Mouse (Mus musculus): ENCODE measurements at regions not wholly inside any gene's neighbourhood (a gene's known extent, or its start where the extent isn't known, plus 50 kb on each side); places are given as distances from the start of the nearest gene placed in this dataset.

DNA sequence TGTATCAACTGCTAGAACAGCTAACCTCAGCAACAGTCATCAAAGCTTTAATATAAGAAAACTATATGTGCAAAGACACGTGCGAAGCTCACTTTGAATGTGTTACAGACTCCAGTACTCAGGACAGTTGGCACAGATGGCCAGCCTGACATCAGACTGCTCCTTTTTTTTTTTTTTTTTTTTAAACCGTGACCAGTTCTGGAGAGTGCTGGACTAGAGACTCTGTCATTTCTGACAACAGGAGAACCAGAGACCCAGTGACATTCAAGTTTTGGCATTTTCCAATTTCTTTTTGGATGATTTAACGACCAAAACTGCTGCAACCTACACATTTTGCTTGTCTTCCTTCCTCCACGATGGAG, 371.5 kb upstream of the Nr5a2 start:
- Histone ChIP-seq H3K4me1 (ENCODE audit: control insufficient read depth, insufficient read depth, low read length) (peaks cover 3% of the 10 kb centered on the region; the same call in 1 of the 2 replicates), H3K36me3 (ENCODE audit: control insufficient read depth, insufficient read depth, low read length) (no peaks in the 10 kb centered on the region), H3K4me3 (ENCODE audit: low read depth, low read length) (no peak overlapping the region), H3K4me2 (ENCODE audit: low read depth, severe bottlenecking) (no peak overlapping the region), H3K27me3 (ENCODE audit: control insufficient read depth, insufficient read depth, low read length) (no peaks in the 10 kb centered on the region), H3K9me3 (ENCODE audit: control insufficient read depth, low read length) (no peaks in the 10 kb centered on the region), H3K27ac (replicated peaks; ENCODE audit: low read depth, low read length) (no peak overlapping the region), H3K9ac (ENCODE audit: low read length) (no peak overlapping the region)
- no peak for ATAC-seq (ENCODE audit: insufficient number of reproducible peaks, low FRiP score, low TSS enrichment, low read depth)
- DNase-seq (ENCODE audit: low spot score): no peak
- WGBS: 65% methylated on average over 5 of the region's 5 CpGs

- Histone ChIP-seq H3K36me3 (ENCODE audit: control insufficient read depth, insufficient read depth, low read length) (no peaks in the 10 kb centered on the region), H3K4me1 (ENCODE audit: control insufficient read depth, insufficient read depth, low read length) (peaks cover 3% of the 10 kb centered on the region; the same call in 1 of the 2 replicates), H3K4me2 (ENCODE audit: low read depth, severe bottlenecking) (no peak overlapping the region), H3K9ac (ENCODE audit: low read length) (no peak overlapping the region), H3K9me3 (ENCODE audit: control insufficient read depth, low read length) (no peaks in the 10 kb centered on the region), H3K27ac (replicated peaks; ENCODE audit: low read depth, low read length) (no peak overlapping the region), H3K27me3 (ENCODE audit: control insufficient read depth, insufficient read depth, low read length) (no peaks in the 10 kb centered on the region), H3K4me3 (ENCODE audit: low read depth, low read length) (no peak overlapping the region)
- DNase-seq (ENCODE audit: low spot score): peak; percentile 50
- WGBS: 53% methylated on average over 3 of the region's 3 CpGs
- ATAC-seq (ENCODE audit: insufficient number of reproducible peaks, low FRiP score, low TSS enrichment, low read depth): 0 out of 2 replicates have a peak, but pooled peaks have one; percentile 21
Measured at GRCm38 (mm10) chr1:137330634-137331033, 370.4 kb upstream of the Nr5a2 start.

DNA sequence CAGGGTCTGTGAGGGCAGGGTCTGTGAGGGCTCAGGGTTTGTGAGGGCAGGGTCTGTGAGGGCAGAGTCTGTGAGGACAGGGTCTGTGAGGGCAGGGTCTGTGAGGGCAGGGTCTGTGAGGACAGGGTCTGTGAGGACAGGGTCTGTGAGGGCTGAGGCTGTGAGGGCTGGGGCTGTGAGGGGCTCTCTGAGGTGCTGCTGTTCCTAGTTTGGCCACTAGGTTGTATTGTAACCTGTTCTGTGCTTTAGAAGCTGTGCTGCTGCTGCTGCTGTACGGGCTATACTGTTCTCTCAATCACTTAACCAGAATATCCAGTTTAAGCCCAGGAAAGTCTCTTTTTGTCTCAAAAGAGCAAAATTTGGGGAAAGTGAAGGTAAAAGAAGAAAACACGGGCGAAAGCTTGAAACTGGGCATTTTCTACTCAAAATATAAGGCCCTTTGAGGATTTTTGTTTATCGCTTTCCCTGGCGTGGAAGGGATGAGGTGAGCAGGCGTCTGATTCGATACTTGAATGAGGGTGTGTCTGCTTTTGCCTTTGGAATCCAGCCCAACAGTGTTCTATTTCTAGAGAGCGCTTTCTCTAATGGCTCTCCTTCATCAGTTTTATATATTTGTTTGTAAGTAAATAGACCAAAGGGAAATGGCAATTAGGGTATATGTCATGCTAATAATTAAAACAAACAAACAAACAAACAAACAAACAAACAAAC, 363.8 kb upstream of the Nr5a2 start:
- 47% methylated on average over 8 of the region's 8 CpGs for WGBS
- no peaks in the 10 kb centered on the region for H3K4me1 ChIP-seq (ENCODE audit: control insufficient read depth, insufficient read depth, low read length)
- no peaks in the 10 kb centered on the region for H3K9me3 ChIP-seq (ENCODE audit: control insufficient read depth, low read length)
- H3K27me3 ChIP-seq (ENCODE audit: control insufficient read depth, insufficient read depth, low read length): no peaks in the 10 kb centered on the region
- DNase-seq (ENCODE audit: low spot score) (peak; percentile 78), ATAC-seq (ENCODE audit: insufficient number of reproducible peaks, low FRiP score, low TSS enrichment, low read depth) (no peak)
- H3K36me3 ChIP-seq (ENCODE audit: control insufficient read depth, insufficient read depth, low read length): no peaks in the 10 kb centered on the region
- no peak overlapping the region for H3K4me2 ChIP-seq (ENCODE audit: low read depth, severe bottlenecking)
- H3K27ac ChIP-seq (replicated peaks; ENCODE audit: low read depth, low read length): no peak overlapping the region
- H3K9ac ChIP-seq (ENCODE audit: low read length): no peak overlapping the region
- no peak overlapping the region for H3K4me3 ChIP-seq (ENCODE audit: low read depth, low read length)

GRCm38 (mm10) chr1:137323035-137323680, 362.9 kb upstream of the Nr5a2 start:
- Histone ChIP-seq H3K9me3 (ENCODE audit: control insufficient read depth, low read length) (no peaks in the 10 kb centered on the region), H3K4me1 (ENCODE audit: control insufficient read depth, insufficient read depth, low read length) (no peaks in the 10 kb centered on the region), H3K27me3 (ENCODE audit: control insufficient read depth, insufficient read depth, low read length) (no peaks in the 10 kb centered on the region), H3K4me2 (ENCODE audit: low read depth, severe bottlenecking) (no peak overlapping the region), H3K27ac (replicated peaks; ENCODE audit: low read depth, low read length) (0 out of 2 replicates have a peak overlapping the region, but pooled peaks have one; percentile 21), H3K36me3 (ENCODE audit: control insufficient read depth, insufficient read depth, low read length) (no peaks in the 10 kb centered on the region), H3K4me3 (ENCODE audit: low read depth, low read length) (no peak overlapping the region), H3K9ac (ENCODE audit: low read length) (no peak overlapping the region)
- 54% methylated on average over 2 of the region's 2 CpGs for WGBS
- peak; percentile 74 for DNase-seq (ENCODE audit: low spot score)
- no peak; the same call in 1 of the 2 replicates for ATAC-seq (ENCODE audit: insufficient number of reproducible peaks, low FRiP score, low TSS enrichment, low read depth)

GRCm38 (mm10) chr1:137302757-137303422, 342.6 kb upstream of the Nr5a2 start:
- no peak overlapping the region for H3K4me3 ChIP-seq (ENCODE audit: low read depth, low read length)
- no peaks in the 10 kb centered on the region for H3K27me3 ChIP-seq (ENCODE audit: control insufficient read depth, insufficient read depth, low read length)
- no peaks in the 10 kb centered on the region for H3K4me1 ChIP-seq (ENCODE audit: control insufficient read depth, insufficient read depth, low read length)
- DNase-seq (ENCODE audit: low spot score) (no peak), ATAC-seq (ENCODE audit: insufficient number of reproducible peaks, low FRiP score, low TSS enrichment, low read depth) (no peak)
- WGBS: 84% methylated on average over 5 of the region's 5 CpGs
- no peak overlapping the region for H3K9ac ChIP-seq (ENCODE audit: low read length)
- H3K27ac ChIP-seq (replicated peaks; ENCODE audit: low read depth, low read length): no peak overlapping the region
- no peaks in the 10 kb centered on the region for H3K9me3 ChIP-seq (ENCODE audit: control insufficient read depth, low read length)
- no peaks in the 10 kb centered on the region for H3K36me3 ChIP-seq (ENCODE audit: control insufficient read depth, insufficient read depth, low read length)
- H3K4me2 ChIP-seq (ENCODE audit: low read depth, severe bottlenecking): no peak overlapping the region

DNA sequence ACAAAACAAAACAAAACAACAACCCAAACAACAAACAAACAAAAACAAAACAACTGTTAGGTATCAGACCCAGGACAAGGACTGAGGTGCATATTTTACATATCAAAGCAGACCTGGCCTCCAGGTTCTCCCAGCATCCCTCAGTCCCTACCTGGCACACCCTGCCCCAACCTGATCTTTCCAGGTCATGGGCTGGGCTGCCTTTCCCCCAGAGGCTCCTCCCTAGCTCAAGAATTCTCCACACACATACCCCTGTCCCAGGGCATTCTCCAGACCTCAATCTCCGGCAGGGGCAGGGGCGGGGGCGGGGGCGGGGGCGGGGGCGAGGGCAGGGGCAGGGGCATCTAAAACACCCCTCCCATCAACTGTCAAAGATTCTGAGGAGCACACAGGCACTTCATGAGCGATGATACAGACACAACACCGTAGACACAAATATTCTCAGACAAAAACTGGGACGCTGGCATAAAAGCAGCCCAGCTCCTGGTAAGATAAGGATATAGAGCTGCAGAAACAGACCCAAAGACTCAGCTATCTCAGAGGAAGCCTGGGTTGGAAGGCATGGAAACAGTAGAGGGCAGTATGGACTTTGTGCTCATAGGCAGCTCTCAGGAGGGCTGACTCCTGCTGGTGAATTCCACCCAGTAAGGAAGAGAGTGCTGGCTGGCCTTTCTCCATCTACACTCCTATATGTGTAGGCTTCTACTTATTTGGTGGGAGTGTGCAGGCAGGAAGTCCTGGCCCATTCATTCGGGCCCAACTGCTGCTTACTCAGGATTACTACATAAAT, 337.7 kb upstream of the Nr5a2 start:
- no peaks in the 10 kb centered on the region for H3K27me3 ChIP-seq (ENCODE audit: control insufficient read depth, insufficient read depth, low read length)
- WGBS: 56% methylated on average over 10 of the region's 10 CpGs
- ATAC-seq (ENCODE audit: insufficient number of reproducible peaks, low FRiP score, low TSS enrichment, low read depth): no peak

DNA sequence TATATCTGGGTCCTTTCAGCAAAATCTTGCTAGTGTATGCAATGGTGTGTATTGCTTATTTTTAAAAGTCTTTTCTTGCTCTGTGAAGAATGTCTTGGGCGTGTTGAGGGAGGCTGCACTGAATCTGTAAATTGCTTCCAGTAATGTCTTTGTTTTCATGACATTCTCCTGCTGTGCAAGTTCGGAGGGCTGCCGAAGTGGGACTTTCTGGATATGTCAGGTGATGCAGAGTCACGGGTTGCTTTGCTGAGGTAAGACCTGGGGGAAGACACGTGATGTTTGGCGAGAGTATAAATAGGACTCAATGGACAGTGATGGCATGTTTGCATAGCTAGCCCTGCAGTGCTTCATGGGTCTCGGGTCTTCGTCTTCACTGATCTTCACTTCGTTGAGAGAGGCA, 329.2 kb upstream of the Nr5a2 start:
- Histone ChIP-seq H3K4me2 (ENCODE audit: low read depth, severe bottlenecking) (no peak overlapping the region), H3K9me3 (ENCODE audit: control insufficient read depth, low read length) (no peaks in the 10 kb centered on the region), H3K9ac (ENCODE audit: low read length) (no peak overlapping the region), H3K36me3 (ENCODE audit: control insufficient read depth, insufficient read depth, low read length) (no peaks in the 10 kb centered on the region), H3K27me3 (ENCODE audit: control insufficient read depth, insufficient read depth, low read length) (no peaks in the 10 kb centered on the region), H3K4me3 (ENCODE audit: low read depth, low read length) (no peak overlapping the region), H3K27ac (replicated peaks; ENCODE audit: low read depth, low read length) (no peak overlapping the region), H3K4me1 (ENCODE audit: control insufficient read depth, insufficient read depth, low read length) (no peaks in the 10 kb centered on the region)
- ATAC-seq (ENCODE audit: insufficient number of reproducible peaks, low FRiP score, low TSS enrichment, low read depth) (no peak), DNase-seq (ENCODE audit: low spot score) (no peak)
- 89% methylated on average over 9 of the region's 9 CpGs for WGBS

More for the DNA sequence above, 337.7 kb upstream of the Nr5a2 start:
- Histone ChIP-seq H3K27ac (replicated peaks; ENCODE audit: low read depth, low read length) (no peak overlapping the region), H3K9ac (ENCODE audit: low read length) (no peak overlapping the region), H3K4me3 (ENCODE audit: low read depth, low read length) (no peak overlapping the region), H3K4me2 (ENCODE audit: low read depth, severe bottlenecking) (no peak overlapping the region), H3K4me1 (ENCODE audit: control insufficient read depth, insufficient read depth, low read length) (no peaks in the 10 kb centered on the region), H3K9me3 (ENCODE audit: control insufficient read depth, low read length) (no peaks in the 10 kb centered on the region), H3K36me3 (ENCODE audit: control insufficient read depth, insufficient read depth, low read length) (no peaks in the 10 kb centered on the region)
- DNase-seq (ENCODE audit: low spot score): no peak

- Histone ChIP-seq H3K36me3 (ENCODE audit: control insufficient read depth, insufficient read depth, low read length) (no peaks in the 10 kb centered on the region), H3K9me3 (ENCODE audit: control insufficient read depth, low read length) (no peaks in the 10 kb centered on the region), H3K4me1 (ENCODE audit: control insufficient read depth, insufficient read depth, low read length) (no peaks in the 10 kb centered on the region; the same call in 1 of the 2 replicates), H3K9ac (ENCODE audit: low read length) (no peak overlapping the region), H3K4me3 (ENCODE audit: low read depth, low read length) (no peak overlapping the region), H3K27ac (replicated peaks; ENCODE audit: low read depth, low read length) (no peak overlapping the region), H3K27me3 (ENCODE audit: control insufficient read depth, insufficient read depth, low read length) (no peaks in the 10 kb centered on the region), H3K4me2 (ENCODE audit: low read depth, severe bottlenecking) (no peak overlapping the region)
- no peak for ATAC-seq (ENCODE audit: insufficient number of reproducible peaks, low FRiP score, low TSS enrichment, low read depth)
- no peak for DNase-seq (ENCODE audit: low spot score)
- WGBS: 21% methylated on average over 5 of the region's 5 CpGs
Measured at GRCm38 (mm10) chr1:137283291-137283690, 323.0 kb upstream of the Nr5a2 start.
